Mouse (Mus musculus): ENCODE data around the gene Podxl2.

DNA sequence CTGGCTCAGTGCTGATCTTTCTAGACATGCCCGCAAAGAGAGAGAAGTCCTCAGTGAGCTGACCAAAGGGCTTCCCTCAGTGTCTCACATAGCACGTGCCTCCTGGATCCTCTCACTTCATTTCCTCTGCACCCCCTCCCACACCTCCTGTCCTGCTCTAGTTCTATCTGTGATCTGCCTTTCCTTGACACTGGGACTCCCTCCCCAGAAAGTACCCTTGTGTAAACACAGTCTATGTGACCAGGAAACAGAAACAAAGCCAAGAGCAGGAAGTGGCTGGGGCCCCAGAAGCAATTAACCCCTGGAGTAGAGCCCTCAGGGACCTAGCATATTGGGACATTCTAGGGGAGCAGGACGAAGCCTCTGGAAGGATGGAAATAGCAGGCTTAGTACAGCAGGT lies 54.0 kb downstream of the Podxl2 start:
- TF ChIP-seq POLR2A (IDR thresholded peaks at IDR 0.05; ENCODE audit: low read depth, low read length): no peak
- no peak for TF ChIP-seq CTCF (conservative IDR thresholded peaks at IDR 0.05; ENCODE audit: insufficient read depth, insufficient read length, low read depth, low read length)

All from kidney, adult 2 months (tissue).